Mouse (Mus musculus): Measurements from ENCODE around the gene Elmod3. TPM values are rescaled to one million over a fixed set of nuclear protein-coding genes. Genes with fewer than 3 reads are reported as not detected.

Elmod3 gene
- polyA plus RNA-seq, 1 experiment from 2014 or later, result 16.4 TPM

GRCm38 (mm10) chr6:72523222-72523621 lies 75.0 kb downstream of the Elmod3 start:
- no peak for ATAC-seq (ENCODE audit: insufficient number of reproducible peaks, insufficient read depth, low FRiP score, low TSS enrichment)

GRCm38 (mm10) chr6:72522288-72522687 lies 75.9 kb downstream of the Elmod3 start:
- no peak overlapping the region for H3K27ac ChIP-seq
- no peaks in the 10 kb centered on the region for H3K27me3 ChIP-seq
- H3K4me3 ChIP-seq, result no peak overlapping the region
- no peaks in the 10 kb centered on the region for H3K9me3 ChIP-seq
- ATAC-seq (ENCODE audit: insufficient number of reproducible peaks, insufficient read depth, low FRiP score, low TSS enrichment), result no peak
- H3K9ac ChIP-seq, result no peak overlapping the region
- no peak overlapping the region for H3K4me2 ChIP-seq (replicated peaks)
- 83% methylated on average over 5 of the region's 5 CpGs for WGBS
- peaks cover 19% of the 10 kb centered on the region for H3K4me1 ChIP-seq
- H3K36me3 ChIP-seq, result no peaks in the 10 kb centered on the region

More at GRCm38 (mm10) chr6:72523222-72523621, 75.0 kb downstream of the Elmod3 start:
- H3K4me3 ChIP-seq, result no peak overlapping the region
- no peak overlapping the region for H3K4me2 ChIP-seq (replicated peaks)
- H3K27ac ChIP-seq, result no peak overlapping the region
- H3K9ac ChIP-seq, result no peak overlapping the region
- no peaks in the 10 kb centered on the region for H3K27me3 ChIP-seq
- no peaks in the 10 kb centered on the region for H3K9me3 ChIP-seq
- peaks cover 19% of the 10 kb centered on the region for H3K4me1 ChIP-seq
- WGBS, result 60% methylated on average over 4 of the region's 4 CpGs
- no peaks in the 10 kb centered on the region for H3K36me3 ChIP-seq

DNA sequence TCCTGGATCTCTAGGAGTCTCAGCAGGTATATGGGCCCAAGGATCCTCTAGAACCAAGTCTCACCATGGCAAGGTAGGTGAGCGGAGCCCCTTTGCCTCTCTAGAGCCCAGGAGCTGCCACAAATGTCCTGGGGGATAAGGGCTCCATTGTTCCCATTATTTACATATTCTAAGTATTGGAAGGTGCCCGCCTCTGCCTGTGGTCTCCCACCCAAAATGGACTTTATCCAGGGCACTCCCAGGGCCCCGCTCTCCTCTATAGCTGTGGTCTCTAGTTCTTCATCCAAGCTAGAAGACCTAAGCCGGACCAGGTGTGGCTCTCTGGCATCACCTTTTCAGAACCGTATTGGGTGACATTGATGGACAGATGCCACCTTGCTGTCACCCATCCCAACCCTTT lies 76.6 kb downstream of the Elmod3 start, which contains the start of gene Sh2d6:
Gene Sh2d6, minus strand, starts transcription at position 101 of the 400 bp plus-strand sequence.
- H3K36me3 ChIP-seq, result no peaks in the 10 kb centered on the region
- H3K9me3 ChIP-seq, result no peaks in the 10 kb centered on the region
- H3K9ac ChIP-seq, result no peak within 1 kb of the TSS
- no peaks in the 10 kb centered on the region for H3K27me3 ChIP-seq
- WGBS, result 92% methylated on average over 5 of the region's 5 CpGs
- peaks cover 19% of the 10 kb centered on the region for H3K4me1 ChIP-seq
- H3K4me2 ChIP-seq (replicated peaks), result no peak within 1 kb of the TSS
- ATAC-seq (ENCODE audit: insufficient number of reproducible peaks, insufficient read depth, low FRiP score, low TSS enrichment), result no peak
- H3K4me3 ChIP-seq, result no peak within 1 kb of the TSS
- peak within 1 kb of the TSS; percentile 66; the same call in 1 of the 2 replicates for H3K27ac ChIP-seq

GRCm38 (mm10) chr6:72520904-72521303 lies 77.3 kb downstream of the Elmod3 start:
- H3K27me3 ChIP-seq, result no peaks in the 10 kb centered on the region
- no peaks in the 10 kb centered on the region for H3K36me3 ChIP-seq
- no peak overlapping the region for H3K27ac ChIP-seq
- peaks cover 19% of the 10 kb centered on the region for H3K4me1 ChIP-seq
- no peak overlapping the region for H3K4me2 ChIP-seq (replicated peaks)
- 89% methylated on average over 5 of the region's 5 CpGs for WGBS
- ATAC-seq (ENCODE audit: insufficient number of reproducible peaks, insufficient read depth, low FRiP score, low TSS enrichment), result no peak
- no peak overlapping the region for H3K4me3 ChIP-seq
- H3K9me3 ChIP-seq, result no peaks in the 10 kb centered on the region
- H3K9ac ChIP-seq, result no peak overlapping the region

GRCm38 (mm10) chr6:72519892-72520663 lies 78.1 kb downstream of the Elmod3 start:
- Histone ChIP-seq H3K4me3 (no peak overlapping the region), H3K36me3 (no peaks in the 10 kb centered on the region), H3K27me3 (no peaks in the 10 kb centered on the region), H3K9me3 (no peaks in the 10 kb centered on the region), H3K27ac (peak overlapping the region; percentile 66; the same call in 1 of the 2 replicates), H3K4me2 (replicated peaks) (peak overlapping the region; percentile 28), H3K4me1 (peaks cover 19% of the 10 kb centered on the region), H3K9ac (no peak overlapping the region)
- ATAC-seq (ENCODE audit: insufficient number of reproducible peaks, insufficient read depth, low FRiP score, low TSS enrichment), result 0 out of 2 replicates have a peak, but pooled peaks have one; percentile 29
- 16% methylated on average over 10 of the region's 10 CpGs for WGBS

GRCm38 (mm10) chr6:72519303-72519702 lies 78.9 kb downstream of the Elmod3 start:
- H3K9ac ChIP-seq, result no peak overlapping the region
- no peaks in the 10 kb centered on the region for H3K27me3 ChIP-seq
- H3K9me3 ChIP-seq, result no peaks in the 10 kb centered on the region
- H3K27ac ChIP-seq, result no peak overlapping the region
- no peak for ATAC-seq (ENCODE audit: insufficient number of reproducible peaks, insufficient read depth, low FRiP score, low TSS enrichment)
- no peak overlapping the region for H3K4me3 ChIP-seq
- H3K36me3 ChIP-seq, result no peaks in the 10 kb centered on the region
- H3K4me2 ChIP-seq (replicated peaks), result peak overlapping the region; percentile 28; the same call in 1 of the 2 replicates
- 33% methylated on average over 8 of the region's 8 CpGs for WGBS
- H3K4me1 ChIP-seq, result peaks cover 19% of the 10 kb centered on the region

DNA sequence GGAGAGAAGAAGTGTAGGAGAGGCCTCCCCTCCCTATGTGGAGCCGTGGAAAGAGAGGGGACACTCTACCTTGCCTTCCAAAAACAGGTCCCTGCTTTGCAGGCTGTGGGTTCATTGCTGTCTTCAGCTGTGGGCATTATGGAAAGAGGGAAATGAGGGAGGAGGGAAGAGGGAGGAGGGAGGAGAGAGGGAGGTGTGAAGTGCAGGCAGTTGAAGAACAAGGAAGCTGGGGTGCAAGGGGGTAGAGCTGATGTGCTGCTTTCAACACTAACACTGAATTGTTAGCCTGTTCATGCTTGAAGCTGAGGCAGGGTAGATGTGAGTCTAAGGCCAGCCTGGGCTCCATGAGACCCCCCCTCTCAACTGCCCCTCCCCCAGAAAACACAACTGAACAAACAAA lies 79.4 kb downstream of the Elmod3 start:
- Histone ChIP-seq H3K27me3 (no peaks in the 10 kb centered on the region), H3K9me3 (no peaks in the 10 kb centered on the region), H3K9ac (no peak overlapping the region), H3K36me3 (no peaks in the 10 kb centered on the region), H3K4me1 (peaks cover 19% of the 10 kb centered on the region), H3K27ac (no peak overlapping the region), H3K4me2 (replicated peaks) (no peak overlapping the region), H3K4me3 (no peak overlapping the region)
- ATAC-seq (ENCODE audit: insufficient number of reproducible peaks, insufficient read depth, low FRiP score, low TSS enrichment), result no peak
- 75% methylated on average over 1 of the region's 1 CpGs for WGBS

Other genes starting within 250 kb of the Elmod3 start
- gene Tmem150a, start 243.0 kb downstream of the Elmod3 start, polyA plus RNA-seq (2016; fragmentation: Nextera tagmentation; extraction: Ambion mirVana), result 8.9 and 9.7 TPM in 2 replicates
- gene Rnf181, start 231.5 kb downstream of the Elmod3 start, polyA plus RNA-seq (2016; fragmentation: Nextera tagmentation; extraction: Ambion mirVana), result 80.2 and 88.0 TPM in 2 replicates
- 14.5 and 19.9 TPM in 2 replicates for gene Vamp5, start 217.9 kb downstream of the Elmod3 start, polyA plus RNA-seq (2016; fragmentation: Nextera tagmentation; extraction: Ambion mirVana)
- 90.7 and 98.1 TPM in 2 replicates for gene Vamp8, start 207.7 kb downstream of the Elmod3 start, polyA plus RNA-seq (2016; fragmentation: Nextera tagmentation; extraction: Ambion mirVana)
- 34.4 and 38.5 TPM in 2 replicates for gene Ggcx, start 184.1 kb downstream of the Elmod3 start, polyA plus RNA-seq (2016; fragmentation: Nextera tagmentation; extraction: Ambion mirVana)
- gene Mat2a, start 158.9 kb downstream of the Elmod3 start, polyA plus RNA-seq (2016; fragmentation: Nextera tagmentation; extraction: Ambion mirVana), result 387 and 404 TPM in 2 replicates
- gene Sh2d6, start 76.7 kb downstream of the Elmod3 start, polyA plus RNA-seq (2016; fragmentation: Nextera tagmentation; extraction: Ambion mirVana), result not detected in 2 replicates
- gene Capg, start 54.0 kb downstream of the Elmod3 start, polyA plus RNA-seq (2016; fragmentation: Nextera tagmentation; extraction: Ambion mirVana), result 25.9 and 28.0 TPM in 2 replicates
- 9.5 and 10.3 TPM in 2 replicates for gene Retsat, start 62 bp upstream of the Elmod3 start, polyA plus RNA-seq (2016; fragmentation: Nextera tagmentation; extraction: Ambion mirVana)
- gene Tgoln1, start 18.6 kb upstream of the Elmod3 start, polyA plus RNA-seq (2016; fragmentation: Nextera tagmentation; extraction: Ambion mirVana), result 23.8 and 24.6 TPM in 2 replicates
- 50.2 and 53.1 TPM in 2 replicates for gene Tcf7l1, start 190.8 kb upstream of the Elmod3 start, polyA plus RNA-seq (2016; fragmentation: Nextera tagmentation; extraction: Ambion mirVana)

Data from embryonic facial prominence, embryonic 12.5 days (tissue).